Mouse (Mus musculus) embryonic facial prominence, embryonic 12.5 days (tissue): ENCODE data around the gene Shb. TPM values are rescaled to one million over a fixed set of nuclear protein-coding genes. Genes with fewer than 3 reads are reported as not detected.
A peak's percentile ranks its signal among the peaks of the same experiment; 100 is the strongest.

ENCODE experiments used
- ATAC-seq: fragments of 200-750 bp; cut with Nextera tagmentation; 2 replicates; pipeline ENCODE4 v1.8.0; 2017; ENCODE audit not compliant: insufficient number of reproducible peaks, insufficient read depth, low FRiP score, low TSS enrichment
- H3K27ac ChIP-seq: fragments of 300-500 bp; sonication (generic); 2 replicates; pipeline ENCODE4 v1.5.1; 2016; ENCODE audit warnings: mild to moderate bottlenecking
- H3K27me3 ChIP-seq: fragments of 300-500 bp; sonication (generic); 2 replicates; pipeline ENCODE4 v1.6.1; 2016; ENCODE audit warnings: mild to moderate bottlenecking, moderate library complexity
- H3K36me3 ChIP-seq: fragments of 300-500 bp; sonication (generic); 2 replicates; pipeline ENCODE4 v1.6.1; 2016; ENCODE audit warnings: mild to moderate bottlenecking
- H3K4me1 ChIP-seq: fragments of 300-500 bp; sonication (generic); 2 replicates; pipeline ENCODE4 v1.6.1; 2016
- H3K4me2 ChIP-seq: fragments of 300-500 bp; sonication (generic); replicated peaks from 2 replicates; pipeline ENCODE4 v1.6.1; 2016; ENCODE audit warnings: mild to moderate bottlenecking, moderate library complexity
- H3K4me3 ChIP-seq: fragments of 300-500 bp; sonication (generic); 2 replicates; pipeline ENCODE4 v1.5.1; 2016; ENCODE audit warnings: mild to moderate bottlenecking
- H3K9ac ChIP-seq: fragments of 300-500 bp; sonication (generic); 2 replicates; pipeline ENCODE4 v1.6.1; 2016; ENCODE audit warnings: mild to moderate bottlenecking, moderate library complexity
- H3K9me3 ChIP-seq: fragments of 300-500 bp; sonication (generic); 2 replicates; pipeline ENCODE4 v1.6.1; 2016; ENCODE audit warnings: mild to moderate bottlenecking, moderate library complexity
- WGBS: fragments of 180-500 bp; shearing (Covaris S2); methylation state at CpG from one replicate; pipeline ENCODE4 v1.1.7; 2016; 5-methylcytosine and 5-hydroxymethylcytosine counted together
- polyA plus RNA-seq: library from polyadenylated mRNA; unstranded; fragments of >200 nt; fragmentation: Nextera tagmentation; extraction: Ambion mirVana; gene quantifications from 2 replicates; pipeline ENCODE4 v1.2.1, GENCODE M21; 2016

Shb gene
- 8.3 and 9.6 TPM in 2 replicates for polyA plus RNA-seq

DNA sequence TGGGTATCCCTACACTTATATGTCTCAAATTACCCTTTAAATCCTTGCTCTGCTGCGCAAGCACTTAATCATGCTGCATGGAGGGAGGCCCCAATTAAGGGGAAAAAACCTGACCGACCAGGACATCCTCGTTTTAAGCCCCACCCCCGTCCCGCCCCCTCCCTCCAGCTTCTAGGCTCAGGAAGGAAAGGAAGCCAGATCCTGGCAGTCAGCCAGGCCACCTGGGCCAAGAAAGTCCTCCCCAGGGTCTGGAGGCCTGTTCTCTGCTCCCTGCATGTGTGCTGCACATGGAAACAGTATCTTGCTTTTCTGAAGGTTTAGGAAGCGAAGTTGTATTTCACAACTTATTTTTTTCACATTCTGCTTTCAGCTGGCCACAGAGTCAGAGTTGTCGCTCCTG lies at the start of gene Shb:
Shb (minus strand) TSS at position 96 of the 400 bp plus-strand sequence.
- Histone ChIP-seq H3K36me3 (no peaks in the 10 kb centered on the region), H3K4me3 (peak within 1 kb of the TSS; percentile 73; the same call in 1 of the 2 replicates), H3K27me3 (no peaks in the 10 kb centered on the region), H3K4me1 (peaks cover 47% of the 10 kb centered on the region), H3K4me2 (peak within 1 kb of the TSS; percentile 93), H3K27ac (peak within 1 kb of the TSS; percentile 94), H3K9me3 (no peaks in the 10 kb centered on the region), H3K9ac (no peak within 1 kb of the TSS)
- ATAC-seq = no peak
- WGBS = 7% methylated on average over 7 of the region's 7 CpGs

DNA sequence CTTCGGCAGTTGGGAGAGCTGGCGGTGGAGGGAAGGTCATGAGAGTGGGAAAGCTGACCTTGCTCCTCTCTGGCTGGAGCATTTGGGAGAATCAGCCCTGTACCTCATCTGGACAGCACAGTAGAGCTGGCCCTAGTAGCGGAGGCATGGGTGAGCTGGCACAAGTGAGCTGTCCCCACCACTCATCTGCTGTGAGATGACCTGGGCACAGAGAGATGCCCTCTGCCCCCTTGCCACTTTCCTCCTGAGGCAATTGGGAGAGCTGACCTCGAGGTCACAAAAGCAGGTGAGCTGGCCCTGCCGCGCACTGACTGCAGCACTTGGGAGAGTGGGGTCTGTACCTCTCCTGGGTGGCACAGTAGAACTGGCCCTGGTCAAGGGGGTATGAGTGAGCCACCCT lies 48.8 kb upstream of the Shb start:
- no peaks in the 10 kb centered on the region for H3K36me3 ChIP-seq
- H3K4me1 ChIP-seq = peaks cover 18% of the 10 kb centered on the region; the same call in 1 of the 2 replicates
- WGBS = 83% methylated on average over 6 of the region's 6 CpGs
- no peak overlapping the region for H3K9ac ChIP-seq
- ATAC-seq = no peak
- no peak overlapping the region for H3K4me3 ChIP-seq
- H3K4me2 ChIP-seq = no peak overlapping the region
- peaks cover 5% of the 10 kb centered on the region; the same call in 1 of the 2 replicates for H3K27me3 ChIP-seq
- H3K9me3 ChIP-seq = no peaks in the 10 kb centered on the region
- H3K27ac ChIP-seq = no peak overlapping the region

- H3K9me3 ChIP-seq = no peaks in the 10 kb centered on the region
- peaks cover 23% of the 10 kb centered on the region; the same call in 1 of the 2 replicates for H3K4me1 ChIP-seq
- H3K27ac ChIP-seq = no peak overlapping the region
- no peak overlapping the region for H3K4me2 ChIP-seq
- no peaks in the 10 kb centered on the region for H3K36me3 ChIP-seq
- 0 out of 2 replicates have a peak, but pooled peaks have one; percentile 23 for ATAC-seq
- H3K4me3 ChIP-seq = no peak overlapping the region
- WGBS = 14% methylated on average over 20 of the region's 22 CpGs
- H3K9ac ChIP-seq = no peak overlapping the region
- H3K27me3 ChIP-seq = no peaks in the 10 kb centered on the region
These were observed 46.5 kb upstream of the Shb start for GRCm38 (mm10) chr4:45578554-45579370.

- H3K36me3 ChIP-seq = no peaks in the 10 kb centered on the region
These were observed 45.4 kb upstream of the Shb start for GRCm38 (mm10) chr4:45577631-45578030.

GRCm38 (mm10) chr4:45574614-45575169 lies 42.4 kb upstream of the Shb start:
- peaks cover 22% of the 10 kb centered on the region; the same call in 1 of the 2 replicates for H3K4me1 ChIP-seq
- ATAC-seq = 0 out of 2 replicates have a peak, but pooled peaks have one; percentile 52
- no peak overlapping the region for H3K4me3 ChIP-seq
- H3K9me3 ChIP-seq = no peaks in the 10 kb centered on the region
- H3K27ac ChIP-seq = no peak overlapping the region
- H3K4me2 ChIP-seq = no peak overlapping the region
- 62% methylated on average over 15 of the region's 15 CpGs for WGBS
- no peak overlapping the region for H3K9ac ChIP-seq
- H3K36me3 ChIP-seq = no peaks in the 10 kb centered on the region
- H3K27me3 ChIP-seq = no peaks in the 10 kb centered on the region

More at GRCm38 (mm10) chr4:45577631-45578030, 45.4 kb upstream of the Shb start:
- no peak overlapping the region for H3K4me2 ChIP-seq
- H3K27me3 ChIP-seq = no peaks in the 10 kb centered on the region
- H3K4me3 ChIP-seq = no peak overlapping the region
- H3K27ac ChIP-seq = no peak overlapping the region
- peaks cover 23% of the 10 kb centered on the region; the same call in 1 of the 2 replicates for H3K4me1 ChIP-seq
- H3K9me3 ChIP-seq = no peaks in the 10 kb centered on the region
- 38% methylated on average over 8 of the region's 8 CpGs for WGBS
- H3K9ac ChIP-seq = no peak overlapping the region
- no peak for ATAC-seq

GRCm38 (mm10) chr4:45569521-45569920 lies 37.3 kb upstream of the Shb start:
- no peak for ATAC-seq
- Histone ChIP-seq H3K4me1 (no peaks in the 10 kb centered on the region), H3K36me3 (no peaks in the 10 kb centered on the region), H3K4me3 (no peak overlapping the region), H3K4me2 (no peak overlapping the region), H3K9me3 (no peaks in the 10 kb centered on the region), H3K27me3 (no peaks in the 10 kb centered on the region), H3K9ac (no peak overlapping the region), H3K27ac (no peak overlapping the region)
- 72% methylated on average over 5 of the region's 5 CpGs for WGBS

DNA sequence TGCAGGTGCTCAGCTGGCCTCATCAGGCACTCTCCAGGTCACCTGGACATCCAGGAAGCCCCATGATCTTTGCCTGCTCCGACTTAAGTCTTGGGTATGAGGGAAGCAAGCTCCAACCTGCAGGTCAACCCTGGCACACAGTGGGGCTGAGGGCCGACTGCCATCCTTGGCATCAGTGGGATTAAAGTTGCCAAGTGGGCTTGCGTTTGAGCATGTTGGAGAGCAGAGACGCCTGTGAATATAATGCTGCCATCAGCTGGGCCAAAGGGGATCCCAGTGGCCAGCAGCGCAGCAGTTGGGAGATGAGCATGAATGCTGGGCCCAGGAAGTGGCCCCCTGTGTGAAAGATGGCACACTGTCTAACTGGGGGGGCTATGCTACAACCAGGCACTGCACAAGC lies 25.9 kb upstream of the Shb start:
- ATAC-seq = no peak
- Histone ChIP-seq H3K36me3 (no peaks in the 10 kb centered on the region), H3K4me3 (no peak overlapping the region), H3K4me2 (no peak overlapping the region), H3K27ac (no peak overlapping the region), H3K9ac (no peak overlapping the region), H3K9me3 (no peaks in the 10 kb centered on the region), H3K27me3 (no peaks in the 10 kb centered on the region), H3K4me1 (no peaks in the 10 kb centered on the region)
- 89% methylated on average over 5 of the region's 5 CpGs for WGBS

DNA sequence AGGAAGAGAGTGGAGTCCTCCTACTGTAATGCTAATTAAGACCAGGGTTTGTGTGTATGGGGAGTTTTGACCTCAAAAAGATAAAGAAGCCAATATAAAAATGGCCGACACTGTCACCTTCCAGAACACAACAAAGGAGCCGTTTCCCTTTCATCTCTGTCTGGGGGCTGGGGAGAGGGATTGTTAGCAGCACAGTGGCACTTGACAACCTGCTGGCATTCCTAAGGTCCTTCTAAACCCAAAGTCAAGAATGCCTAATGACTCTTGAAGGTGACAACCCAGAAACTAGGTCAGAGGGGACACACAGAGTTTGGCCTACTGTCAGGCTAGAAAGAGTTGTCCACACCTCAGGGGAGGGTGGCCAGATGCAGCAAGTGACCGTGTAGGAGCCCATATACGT lies 20.3 kb upstream of the Shb start:
- no peak for ATAC-seq
- Histone ChIP-seq H3K27me3 (no peaks in the 10 kb centered on the region), H3K4me3 (no peak overlapping the region), H3K4me1 (no peaks in the 10 kb centered on the region), H3K36me3 (no peaks in the 10 kb centered on the region), H3K9ac (no peak overlapping the region), H3K27ac (no peak overlapping the region), H3K9me3 (no peaks in the 10 kb centered on the region), H3K4me2 (no peak overlapping the region)
- WGBS = 57% methylated on average over 4 of the region's 4 CpGs

- no peaks in the 10 kb centered on the region for H3K27me3 ChIP-seq
- H3K9me3 ChIP-seq = no peaks in the 10 kb centered on the region
- H3K36me3 ChIP-seq = no peaks in the 10 kb centered on the region
- no peak for ATAC-seq
- no peak overlapping the region for H3K9ac ChIP-seq
- H3K4me2 ChIP-seq = no peak overlapping the region
- no peaks in the 10 kb centered on the region for H3K4me1 ChIP-seq
- H3K27ac ChIP-seq = no peak overlapping the region
- H3K4me3 ChIP-seq = no peak overlapping the region
- WGBS = 56% methylated on average over 2 of the region's 2 CpGs
These were observed 18.7 kb upstream of the Shb start for GRCm38 (mm10) chr4:45550970-45551369.

DNA sequence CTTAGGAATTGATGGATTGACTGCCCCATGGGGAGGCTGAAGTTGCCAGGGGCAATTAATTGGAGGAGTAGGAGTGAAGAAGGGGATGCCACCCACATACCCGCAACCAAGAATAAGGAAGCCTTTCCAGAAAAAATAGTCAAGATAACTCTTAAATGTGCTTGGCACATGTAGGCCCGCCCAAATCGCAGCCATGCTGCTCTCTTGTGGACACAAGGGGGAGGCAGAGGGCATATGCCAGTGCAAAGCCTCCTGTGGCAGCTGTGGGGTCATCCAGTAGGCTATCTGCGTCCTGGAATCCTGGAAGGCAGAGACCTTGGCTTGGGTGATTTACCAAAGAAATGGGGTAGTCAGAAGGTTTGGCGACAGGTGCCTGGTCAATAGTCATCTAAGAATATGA lies 17.2 kb upstream of the Shb start:
- H3K36me3 ChIP-seq = no peaks in the 10 kb centered on the region
- no peak overlapping the region for H3K27ac ChIP-seq
- no peak overlapping the region for H3K9ac ChIP-seq
- ATAC-seq = no peak
- no peak overlapping the region for H3K4me3 ChIP-seq
- no peaks in the 10 kb centered on the region for H3K27me3 ChIP-seq
- no peak overlapping the region for H3K4me2 ChIP-seq
- H3K9me3 ChIP-seq = no peaks in the 10 kb centered on the region
- 75% methylated on average over 5 of the region's 5 CpGs for WGBS
- no peaks in the 10 kb centered on the region for H3K4me1 ChIP-seq

GRCm38 (mm10) chr4:45545851-45546250 lies 13.6 kb upstream of the Shb start:
- H3K4me2 ChIP-seq = no peak overlapping the region
- H3K9ac ChIP-seq = no peak overlapping the region
- H3K27me3 ChIP-seq = no peaks in the 10 kb centered on the region
- ATAC-seq = no peak
- whole genome bisulfite sequencing = 56% methylated on average over 8 of the region's 8 CpGs
- no peak overlapping the region for H3K4me3 ChIP-seq
- H3K27ac ChIP-seq = no peak overlapping the region
- no peaks in the 10 kb centered on the region for H3K36me3 ChIP-seq
- no peaks in the 10 kb centered on the region for H3K9me3 ChIP-seq
- no peaks in the 10 kb centered on the region for H3K4me1 ChIP-seq

DNA sequence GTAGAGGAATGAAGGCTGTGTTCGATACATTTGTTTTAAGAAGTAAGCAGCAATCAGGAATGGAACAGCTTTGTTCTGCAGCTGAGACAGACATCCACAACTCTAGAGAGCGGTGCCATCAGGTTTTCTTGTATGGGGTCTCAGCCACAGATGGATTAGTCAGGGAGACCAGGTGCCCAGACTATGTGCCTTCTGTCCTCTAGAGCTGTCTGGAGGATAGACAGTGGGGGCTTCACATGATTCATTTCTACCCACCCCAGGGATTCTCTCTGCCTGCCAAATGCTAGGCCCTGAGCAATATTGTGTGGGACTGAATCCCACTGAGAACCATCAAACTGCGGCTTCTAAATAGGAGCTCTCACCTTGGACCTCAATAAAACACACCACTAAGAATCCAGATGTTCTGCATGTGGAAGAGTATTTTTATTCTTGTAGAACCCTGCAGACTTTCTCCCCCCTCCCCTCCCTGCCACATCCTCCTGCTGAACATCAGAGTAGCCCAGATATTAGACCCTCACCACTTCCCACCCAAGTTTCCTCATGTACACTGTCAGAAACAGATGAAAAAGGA lies 11.3 kb upstream of the Shb start:
- H3K9ac ChIP-seq = no peak overlapping the region
- 82% methylated on average over 3 of the region's 3 CpGs for WGBS

More for the DNA sequence above, 11.3 kb upstream of the Shb start:
- Histone ChIP-seq H3K9me3 (no peaks in the 10 kb centered on the region), H3K36me3 (no peaks in the 10 kb centered on the region), H3K4me3 (no peak overlapping the region), H3K4me1 (no peaks in the 10 kb centered on the region), H3K4me2 (no peak overlapping the region), H3K27ac (no peak overlapping the region), H3K27me3 (no peaks in the 10 kb centered on the region)
- ATAC-seq = no peak
